Mouse (Mus musculus) hindbrain, postnatal 0 days (tissue): Measurements from ENCODE around the gene Pnpla2. TPM values are rescaled to one million over a fixed set of nuclear protein-coding genes. Genes with fewer than 3 reads are reported as not detected.
A peak's percentile ranks its signal among the peaks of the same experiment; 100 is the strongest.

Experiments used
- ATAC-seq: fragments of 200-750 bp; cut with Nextera tagmentation; 2 replicates; pipeline ENCODE4 v1.8.0; 2017; ENCODE audit warnings: mild to moderate bottlenecking, moderate TSS enrichment, moderate library complexity
- DNase-seq: peaks from one replicate; pipeline ENCODE4 v3.0.0-alpha.2; 2015; ENCODE audit warnings: low spot score
- H3K27ac ChIP-seq: fragments of 300-500 bp; sonication (generic); 2 replicates; pipeline ENCODE4 v1.5.1; 2014; ENCODE audit warnings: mild to moderate bottlenecking
- H3K27me3 ChIP-seq: fragments of 300-500 bp; sonication (generic); 2 replicates; pipeline ENCODE4 v1.6.1; 2014; ENCODE audit warnings: low read length, mixed read lengths; ENCODE audit not compliant: insufficient read depth
- H3K36me3 ChIP-seq: fragments of 300-500 bp; sonication (generic); 2 replicates; pipeline ENCODE4 v1.6.1; 2014; ENCODE audit warnings: low read length, mixed read lengths; ENCODE audit not compliant: insufficient read depth
- H3K4me1 ChIP-seq: fragments of 300-500 bp; sonication (generic); 2 replicates; pipeline ENCODE4 v1.6.1; 2014; ENCODE audit warnings: antibody characterized with exemption, low read length, mixed read lengths; ENCODE audit not compliant: insufficient read depth
- H3K4me2 ChIP-seq: fragments of 300-500 bp; sonication (generic); 2 replicates; pipeline ENCODE4 v1.6.1; 2014; ENCODE audit warnings: low read depth, mild to moderate bottlenecking, low read length, moderate library complexity, mixed read lengths
- H3K4me3 ChIP-seq: fragments of 300-500 bp; sonication (generic); 2 replicates; pipeline ENCODE4 v1.5.1; 2014; ENCODE audit warnings: low read length
- H3K9ac ChIP-seq: fragments of 300-500 bp; sonication (generic); replicated peaks from 2 replicates; pipeline ENCODE4 v1.6.1; 2014; ENCODE audit warnings: mild to moderate bottlenecking, low read length, moderate library complexity, mixed read lengths
- H3K9me3 ChIP-seq: fragments of 300-500 bp; sonication (generic); 2 replicates; pipeline ENCODE4 v1.6.1; 2016; ENCODE audit warnings: low read length, mixed read lengths
- CTCF ChIP-seq: IDR thresholded peaks from 2 replicates; pipeline ENCODE4 v1.5.1; 2016; ENCODE audit warnings: antibody characterized with exemption, control low read depth, low read depth
- WGBS: fragments of 180-500 bp; shearing (Covaris S2); extraction: QIAGEN DNeasy Blood & Tissue Kit; methylation state at CpG from one replicate; pipeline ENCODE4 v1.1.7; 2014; 5-methylcytosine and 5-hydroxymethylcytosine counted together
- polyA plus RNA-seq: library from polyadenylated mRNA; unstranded; fragments of >200 nt; fragmentation: Nextera tagmentation; extraction: Ambion mirVana; gene quantifications from 2 replicates; pipeline ENCODE4 v1.2.1, GENCODE M21; 2015
- total RNA-seq: library from RNA; depleted of rRNA; stranded (reverse); fragments of >200 nt; gene quantifications from 2 replicates; pipeline ENCODE4 v1.2.3, GENCODE M21; 2014

The Pnpla2 gene
- total and polyA plus RNA-seq, 2 experiments from 2014 or later = 8.5 to 22.4 TPM

DNA sequence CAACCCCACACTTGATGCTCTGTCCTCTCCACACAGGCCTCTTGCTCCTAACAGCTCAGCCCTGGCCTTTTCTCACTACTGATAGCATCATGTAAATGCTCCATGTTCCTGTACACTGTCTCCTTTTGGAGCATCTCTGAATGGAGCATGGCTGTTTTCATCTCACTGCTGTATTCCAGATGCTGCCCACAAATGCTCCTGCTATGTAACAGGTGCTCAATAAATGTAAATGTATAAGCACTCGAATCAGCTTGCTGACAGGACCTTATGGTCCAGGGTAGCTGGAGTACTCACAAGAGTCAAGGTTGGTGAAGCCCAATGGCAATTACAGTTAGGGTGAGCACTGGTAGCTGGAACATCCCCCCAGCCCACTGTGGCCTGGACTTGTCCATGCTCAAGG lies 16.2 kb downstream of the Pnpla2 start:
- Histone ChIP-seq H3K4me2 (no peak overlapping the region), H3K36me3 (peaks cover 12% of the 10 kb centered on the region), H3K4me1 (peaks cover 34% of the 10 kb centered on the region), H3K27ac (no peak overlapping the region), H3K9me3 (no peaks in the 10 kb centered on the region), H3K27me3 (no peaks in the 10 kb centered on the region), H3K9ac (no peak overlapping the region), H3K4me3 (no peak overlapping the region)
- ATAC-seq = no peak
- no peak for DNase-seq
- TF ChIP-seq CTCF = no peak
- WGBS = 83% methylated on average over 1 of the region's 1 CpGs

DNA sequence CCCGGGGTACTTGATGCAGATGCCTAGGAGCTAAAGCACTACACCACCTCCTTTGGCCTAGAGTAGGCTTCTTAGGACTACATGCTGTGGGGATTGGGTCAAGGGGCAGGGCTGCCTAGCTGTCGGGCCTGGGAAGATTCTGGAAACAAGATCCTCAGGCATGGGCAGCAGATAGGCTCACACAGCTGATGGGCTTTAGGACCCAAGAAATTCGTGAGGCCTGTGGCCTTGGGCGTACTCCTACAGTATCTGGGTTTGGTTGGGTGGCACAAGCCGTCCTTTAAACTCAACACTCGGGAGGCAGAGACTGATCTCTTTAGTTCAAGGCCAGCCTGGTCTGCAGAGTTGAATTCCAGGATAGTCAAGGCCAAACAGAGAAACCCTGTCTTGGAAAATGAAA lies 17.2 kb downstream of the Pnpla2 start:
- WGBS = 81% methylated on average over 6 of the region's 6 CpGs
- H3K4me2 ChIP-seq = no peak overlapping the region
- H3K9ac ChIP-seq = no peak overlapping the region
- no peaks in the 10 kb centered on the region for H3K9me3 ChIP-seq
- ATAC-seq = no peak
- H3K36me3 ChIP-seq = peaks cover 12% of the 10 kb centered on the region
- no peak overlapping the region for H3K4me3 ChIP-seq
- TF ChIP-seq CTCF = no peak
- no peaks in the 10 kb centered on the region for H3K27me3 ChIP-seq
- H3K27ac ChIP-seq = no peak overlapping the region
- peaks cover 34% of the 10 kb centered on the region for H3K4me1 ChIP-seq
- DNase-seq = no peak

DNA sequence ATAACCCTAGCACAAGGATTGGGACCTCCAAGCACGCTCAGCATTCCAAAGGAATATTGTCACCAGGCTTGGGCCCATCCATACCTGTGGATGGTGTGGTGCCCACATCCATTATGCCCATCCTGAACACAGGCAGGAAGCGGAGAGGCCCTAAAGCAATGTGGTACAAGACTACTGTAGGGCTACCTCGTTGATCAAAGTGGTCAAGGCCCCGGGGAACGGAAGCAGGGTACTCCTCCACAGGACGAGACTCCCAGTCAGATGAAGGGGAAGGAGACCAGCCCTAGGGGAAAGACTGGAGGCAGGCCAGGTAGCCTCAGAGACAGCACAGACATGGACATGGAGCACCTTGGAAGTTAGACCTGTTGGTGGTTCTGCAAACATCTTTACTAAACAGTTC lies 17.8 kb downstream of the Pnpla2 start:
- peaks cover 12% of the 10 kb centered on the region for H3K36me3 ChIP-seq
- ATAC-seq (no peak), DNase-seq (no peak)
- no peak overlapping the region for H3K4me2 ChIP-seq
- WGBS = 85% methylated on average over 6 of the region's 6 CpGs
- TF ChIP-seq CTCF = no peak
- peaks cover 34% of the 10 kb centered on the region for H3K4me1 ChIP-seq
- H3K27me3 ChIP-seq = no peaks in the 10 kb centered on the region
- H3K4me3 ChIP-seq = no peak overlapping the region
- H3K9ac ChIP-seq = no peak overlapping the region
- H3K9me3 ChIP-seq = no peaks in the 10 kb centered on the region
- H3K27ac ChIP-seq = no peak overlapping the region

DNA sequence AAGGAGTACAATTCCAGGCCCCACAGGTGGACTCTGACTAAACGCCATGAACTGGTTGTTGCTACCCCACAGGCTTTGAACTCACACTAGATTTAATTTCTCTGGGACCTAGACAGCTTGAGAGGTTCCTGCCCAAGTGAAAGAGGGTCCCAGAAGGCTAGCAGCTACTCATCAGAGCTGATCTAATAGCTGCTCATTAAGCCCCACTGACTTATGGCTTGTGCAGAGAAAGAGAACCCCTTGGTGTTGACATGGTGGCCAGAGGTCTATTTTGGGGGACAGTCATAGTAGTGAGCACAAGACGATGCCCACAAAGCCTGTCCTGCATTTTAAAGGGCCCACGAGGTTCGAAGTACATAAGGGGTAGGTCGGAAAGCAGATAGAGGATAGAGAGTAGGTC lies 19.2 kb downstream of the Pnpla2 start:
- ATAC-seq (no peak), DNase-seq (no peak)
- peak overlapping the region; percentile 60 for H3K4me3 ChIP-seq
- peak overlapping the region; percentile 77 for H3K4me2 ChIP-seq
- H3K36me3 ChIP-seq = peaks cover 12% of the 10 kb centered on the region
- peak overlapping the region; percentile 87 for H3K9ac ChIP-seq
- 14% methylated on average over 5 of the region's 5 CpGs for WGBS
- no peaks in the 10 kb centered on the region for H3K9me3 ChIP-seq
- peaks cover 21% of the 10 kb centered on the region for H3K4me1 ChIP-seq
- TF ChIP-seq CTCF = no peak
- no peaks in the 10 kb centered on the region for H3K27me3 ChIP-seq
- no peak overlapping the region for H3K27ac ChIP-seq

DNA sequence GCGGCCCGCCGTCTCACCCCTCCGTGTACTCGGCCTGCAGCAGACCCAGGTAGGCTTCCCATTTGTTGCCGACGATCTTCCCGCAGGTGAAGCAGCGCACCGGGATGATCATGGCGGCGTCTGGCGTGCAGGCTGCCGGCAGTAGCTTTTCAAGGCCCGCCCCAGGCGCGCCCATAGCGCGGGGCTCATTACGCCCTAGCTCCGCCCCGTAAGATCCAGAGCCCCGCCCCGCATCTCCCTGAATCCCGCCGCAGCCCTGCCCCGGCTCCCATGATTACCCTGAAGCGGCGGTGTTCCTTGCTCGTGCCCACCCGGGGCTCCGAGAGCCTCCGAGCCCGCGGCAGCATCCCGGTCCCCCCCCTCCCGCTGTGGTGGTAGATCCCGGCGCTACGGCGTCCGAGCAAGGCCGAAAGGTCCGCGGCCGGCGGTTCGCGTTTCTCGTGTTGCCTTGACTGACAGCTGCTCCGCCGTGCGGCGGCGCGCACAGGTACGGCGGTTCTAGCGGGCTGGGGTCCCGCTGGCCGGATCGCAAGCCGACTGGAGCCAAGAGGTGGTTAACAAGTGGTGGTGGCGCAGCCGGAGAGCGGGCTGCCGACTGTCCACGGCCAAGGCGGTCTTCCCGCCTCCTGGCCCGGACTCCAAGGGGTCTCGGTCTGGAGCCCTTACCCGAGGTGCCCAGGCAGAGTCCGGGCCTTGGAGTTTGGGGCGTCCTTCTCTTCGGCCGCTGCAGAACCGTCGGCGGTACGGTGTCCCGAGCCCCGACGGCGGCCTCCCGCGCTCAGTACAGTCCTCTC lies 20.2 kb downstream of the Pnpla2 start, which contains the start of the genes Polr2l and Tspan4:
Gene Polr2l, minus strand, starts transcription at position 122 of the 794 bp plus-strand sequence.
Gene Tspan4, plus strand, starts transcription at position 230 of the 794 bp plus-strand sequence.
- H3K27ac ChIP-seq = peak within 1 kb of the TSS; percentile 80; the same call in 1 of the 2 replicates
- H3K9ac ChIP-seq = peak within 1 kb of the TSS; percentile 87
- no peaks in the 10 kb centered on the region for H3K9me3 ChIP-seq
- TF ChIP-seq CTCF = no peak; the same call in 1 of the 2 replicates
- peaks cover 12% of the 10 kb centered on the region for H3K36me3 ChIP-seq
- ATAC-seq (peak; percentile 87), DNase-seq (peak; percentile 91)
- peak within 1 kb of the TSS; percentile 77 for H3K4me2 ChIP-seq
- H3K4me1 ChIP-seq = peaks cover 14% of the 10 kb centered on the region
- 1% methylated on average over 87 of the region's 87 CpGs for WGBS
- peak within 1 kb of the TSS; percentile 60 for H3K4me3 ChIP-seq
- no peaks in the 10 kb centered on the region for H3K27me3 ChIP-seq

DNA sequence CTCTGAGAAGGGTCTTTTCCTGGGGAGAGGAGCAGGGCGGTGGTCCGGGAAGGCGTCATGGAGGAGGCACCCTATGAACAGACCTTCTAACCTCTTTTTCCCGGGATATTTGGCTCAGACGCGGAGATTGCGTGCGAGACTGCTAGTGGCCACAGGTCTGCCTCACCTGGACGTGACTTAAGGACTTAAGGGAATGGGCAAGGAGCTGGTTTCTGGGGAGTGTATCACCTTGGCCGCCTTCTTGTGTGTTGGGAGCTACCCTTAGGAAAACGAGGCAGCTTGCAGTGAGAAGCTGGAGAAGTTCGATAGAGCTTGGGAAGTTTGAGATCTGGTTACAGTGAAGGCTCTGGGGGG lies 20.8 kb downstream of the Pnpla2 start:
- ATAC-seq (peak; percentile 2; the same call in 1 of the 2 replicates), DNase-seq (no peak)
- Histone ChIP-seq H3K9ac (peak overlapping the region; percentile 87), H3K27ac (peak overlapping the region; percentile 80; the same call in 1 of the 2 replicates), H3K4me1 (peaks cover 14% of the 10 kb centered on the region), H3K4me3 (peak overlapping the region; percentile 60), H3K27me3 (no peaks in the 10 kb centered on the region), H3K4me2 (peak overlapping the region; percentile 77), H3K36me3 (peaks cover 12% of the 10 kb centered on the region), H3K9me3 (no peaks in the 10 kb centered on the region)
- no peak for TF ChIP-seq CTCF
- WGBS = 3% methylated on average over 12 of the region's 12 CpGs
